32 mouse cellular contexts compared by ENCODE assay signal in genomic region chr2:34088832-34089231, GRCm38 (mm10).
DNase-seq lines count a peak whose midpoint lies in the region; TF ChIP-seq lines count a peak whose summit lies in the region.
"Had no signal": no experiment of that assay in that cellular context is flagged by ENCODE, and none has a peak within 500 bp of the region (broad histone marks: within the 10 kb centered on the region; RNA-seq: fewer than 3 reads in every experiment).

No protein-coding gene starts in this region.

- no peak overlapping the region for H3K4me3 ChIP-seq in layer of hippocampus, adult 2 months
- H3K4me3 ChIP-seq: embryonic facial prominence, embryonic 13.5 days; erythroblast, embryonic 14.5 days; forebrain, embryonic 13.5 days; heart, adult 2 months; heart, embryonic 13.5 days; intestine, embryonic 15.5 days; left cerebral cortex, adult 2 months; limb, embryonic 15.5 days; midbrain, embryonic 15.5 days; myocyte; stomach, embryonic 15.5 days had no signal

- TF ChIP-seq CTCF in layer of hippocampus, adult 2 months (conservative IDR thresholded peaks at IDR 0.05): no peak

- H3K27ac ChIP-seq in layer of hippocampus, adult 2 months: no peak overlapping the region
- H3K27ac ChIP-seq: embryonic facial prominence, embryonic 13.5 days; forebrain, embryonic 13.5 days; heart, adult 2 months; heart, embryonic 13.5 days; intestine, embryonic 15.5 days; left cerebral cortex, adult 2 months; limb, embryonic 15.5 days; liver, embryonic 14.5 days; midbrain, embryonic 15.5 days; stomach, embryonic 15.5 days had no signal

- DNase-seq in layer of hippocampus, adult 2 months (ENCODE audit: low spot score in 2 of 2): peak; percentile 21 to 27
- no peak for DNase-seq in layer of hippocampus, adult 9-10 months (ENCODE audit: low spot score)
- peak; percentile 12 for DNase-seq in right cerebral cortex, postnatal 25 days
- no peak for DNase-seq in right cerebral cortex, postnatal 10 days (ENCODE audit: low spot score in 2 of 2)
- DNase-seq in c-Kit-positive CD71-negative TER-119-negative erythroid progenitor cells, embryonic 14.5 days (ENCODE audit: low read depth): peak; percentile 12
- no peak for DNase-seq in lung, postnatal 25 days (ENCODE audit: low spot score)
- DNase-seq in thymus, postnatal 14 days: no peak
- DNase-seq: adrenal gland, adult 8-10 months; cerebellum, adult 2 months; cerebellum, postnatal 25 days; embryo, embryonic 11 days; gastrocnemius, postnatal 14 days; heart, adult 2 months; heart, postnatal 14 days; kidney, adult 8-10 months; kidney, postnatal 10 days; left cerebral cortex, postnatal 4 days; lung, embryonic 14.5 days; lung, postnatal 36 days; thymus, adult 18-20 months; thymus, postnatal 4 days had no signal

Comparison
In these comparisons a context has a peak if more than half of its experiments do, and no peak if none do; other contexts are left out.
1. DNase-seq: peak in layer of hippocampus, adult 2 months (2 of 2), right cerebral cortex, postnatal 25 days (single experiment) and c-Kit-positive CD71-negative TER-119-negative erythroid progenitor cells, embryonic 14.5 days (single experiment); none in layer of hippocampus, adult 9-10 months (single experiment), right cerebral cortex, postnatal 10 days (0 of 2), lung, postnatal 25 days (single experiment) and thymus, postnatal 14 days (single experiment).